Mouse (Mus musculus): ENCODE results near the gene Ap4b1. TPM values are rescaled to one million over a fixed set of nuclear protein-coding genes. Genes with fewer than 3 reads are reported as not detected.

The Ap4b1 gene
- polyA plus RNA-seq, 1 experiment from 2014 or later = 13.0 TPM

Other genes with a start within 250 kb of the Ap4b1 start
- 0.02 TPM in 1 of 2 replicates, not detected in the other for gene Syt6, start 234.3 kb upstream of the Ap4b1 start, polyA plus RNA-seq (2015; fragmentation: Nextera tagmentation; extraction: Ambion mirVana)
- gene Atg4a-ps, start 163.5 kb upstream of the Ap4b1 start, polyA plus RNA-seq (2015; fragmentation: Nextera tagmentation; extraction: Ambion mirVana) = 0.15 and 0.29 TPM in 2 replicates
- 2.5 and 2.8 TPM in 2 replicates for gene Olfml3, start 71.5 kb upstream of the Ap4b1 start, polyA plus RNA-seq (2015; fragmentation: Nextera tagmentation; extraction: Ambion mirVana)
- gene Gm10964, start 70.2 kb upstream of the Ap4b1 start, polyA plus RNA-seq (2015; fragmentation: Nextera tagmentation; extraction: Ambion mirVana) = not detected in 2 replicates
- 15.3 and 17.7 TPM in 2 replicates for gene Hipk1, start 18.0 kb upstream of the Ap4b1 start, polyA plus RNA-seq (2015; fragmentation: Nextera tagmentation; extraction: Ambion mirVana)
- gene Dclre1b, start 76 bp upstream of the Ap4b1 start, polyA plus RNA-seq (2015; fragmentation: Nextera tagmentation; extraction: Ambion mirVana) = 29.7 and 31.9 TPM in 2 replicates
- 1.1 and 1.2 TPM in 2 replicates for gene Gm43064, start 53 bp downstream of the Ap4b1 start, polyA plus RNA-seq (2015; fragmentation: Nextera tagmentation; extraction: Ambion mirVana)
- gene Bcl2l15, start 23.1 kb downstream of the Ap4b1 start, polyA plus RNA-seq (2015; fragmentation: Nextera tagmentation; extraction: Ambion mirVana) = 1.5 TPM in 2 replicates
- gene Ptpn22, start 50.3 kb downstream of the Ap4b1 start, polyA plus RNA-seq (2015; fragmentation: Nextera tagmentation; extraction: Ambion mirVana) = 3.5 and 4.1 TPM in 2 replicates
- gene Rsbn1, start 104.6 kb downstream of the Ap4b1 start, polyA plus RNA-seq (2015; fragmentation: Nextera tagmentation; extraction: Ambion mirVana) = 3.7 and 3.8 TPM in 2 replicates
- 3.9 and 4.7 TPM in 2 replicates for gene Phtf1, start 158.6 kb downstream of the Ap4b1 start, polyA plus RNA-seq (2015; fragmentation: Nextera tagmentation; extraction: Ambion mirVana)

Data from liver, embryonic 15.5 days (tissue).